Mouse (Mus musculus): Measurements from ENCODE around the gene Isg15.
"Not testable (repeated sequence)": the region's sequence is repeated elsewhere in the genome, so short reads cannot be mapped to it uniquely, and the experiment has no call there.

Isg15 gene

GRCm38 (mm10) chr4:156166477-156166876 lies 34.1 kb downstream of the Isg15 start:
- no peak for DNase-seq (ENCODE audit: low spot score)

DNA sequence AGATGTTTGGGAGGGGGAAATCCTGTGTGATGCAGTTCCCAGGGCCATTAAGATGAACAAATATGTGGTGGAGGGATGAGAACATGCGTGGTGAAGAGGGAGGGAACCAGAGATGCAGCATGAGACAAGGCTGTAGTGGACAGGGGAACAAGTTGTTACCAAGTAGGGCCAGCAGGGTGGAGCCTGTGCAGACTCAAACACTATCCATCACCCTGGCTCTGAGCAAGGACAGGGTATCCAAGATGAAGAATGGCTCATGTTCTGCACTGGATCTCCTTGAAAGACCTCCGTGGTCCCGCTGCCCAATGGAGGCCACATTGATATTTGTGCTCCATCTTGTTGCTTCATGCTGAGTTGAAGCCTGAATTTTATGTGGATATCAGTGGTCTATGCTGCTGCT lies 45.8 kb downstream of the Isg15 start:
- no peak for DNase-seq (ENCODE audit: low spot score)

DNA sequence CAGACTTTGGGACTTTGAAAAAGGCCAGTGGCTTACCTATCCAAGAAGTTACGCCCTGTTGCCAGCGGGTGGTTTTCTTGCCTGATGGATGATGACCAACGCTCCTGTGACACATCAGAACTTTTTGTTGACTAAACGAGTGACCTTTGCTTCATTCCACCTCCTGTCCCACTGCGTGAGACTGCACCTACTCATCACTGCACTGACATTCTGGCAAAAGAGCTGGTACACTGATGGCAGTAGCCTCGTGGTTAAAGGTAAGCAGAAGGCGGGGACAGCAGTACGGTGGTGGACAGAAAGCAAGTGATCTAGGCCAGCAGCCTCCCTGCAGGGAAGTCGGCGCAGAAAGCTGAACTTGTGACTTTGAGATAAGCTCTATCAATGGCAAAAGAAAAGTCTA lies 49.7 kb downstream of the Isg15 start:
- DNase-seq (ENCODE audit: low spot score), result not testable (repeated sequence)
